Mouse (Mus musculus) 3T3-L1 (cell line): ENCODE results near the gene Cfap20.

Experiments used
- DNase-seq: peaks from one replicate; pipeline ENCODE4 v3.0.0-alpha.2; 2015; ENCODE audit warnings: low read depth, low spot score

Cfap20 gene

GRCm38 (mm10) chr8:95374429-95374828 is 60.2 kb downstream of the Cfap20 start:
- no peak for DNase-seq

DNA sequence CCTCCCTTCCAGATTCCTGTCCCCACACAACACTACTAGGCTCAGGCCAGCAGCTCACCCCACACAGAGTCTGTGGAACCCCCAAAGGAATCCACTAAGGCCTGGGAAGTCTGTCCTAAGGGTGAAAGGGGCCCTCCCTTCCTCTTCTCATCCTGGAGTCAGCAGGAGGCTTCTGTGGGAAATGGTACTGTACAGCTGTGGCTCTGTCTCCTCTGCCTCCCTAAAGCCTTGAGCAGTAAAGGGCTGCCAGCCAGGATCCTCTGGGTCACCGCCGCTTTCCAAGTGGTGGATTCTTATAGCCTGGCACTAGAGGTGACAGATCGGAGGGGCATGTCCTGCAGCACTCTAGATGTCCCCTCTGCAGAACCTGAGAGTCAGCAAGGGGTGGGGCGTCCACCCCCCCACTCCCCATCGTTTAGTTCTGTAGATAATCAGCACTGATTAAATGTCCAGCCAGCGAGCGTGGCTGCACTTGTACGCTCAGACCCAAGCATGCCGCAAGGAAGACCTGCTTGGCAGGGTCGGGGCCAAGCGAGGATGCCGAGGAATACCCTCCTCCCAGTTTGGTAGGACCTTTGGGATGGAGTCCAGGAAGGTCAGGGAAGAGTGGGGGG is 61.2 kb downstream of the Cfap20 start:
- DNase-seq, result no peak
